Mouse (Mus musculus) embryonic facial prominence, embryonic 14.5 days (tissue): ENCODE results near the gene Slc35e4. TPM values are rescaled to one million over a fixed set of nuclear protein-coding genes. Genes with fewer than 3 reads are reported as not detected.
"Not testable (repeated sequence)": the region's sequence is repeated elsewhere in the genome, so short reads cannot be mapped to it uniquely, and the experiment has no call there.

Source experiments
- ATAC-seq: fragments of 200-750 bp; cut with Nextera tagmentation; 2 replicates; pipeline ENCODE4 v1.8.0; 2017; ENCODE audit warnings: low read depth, moderate number of reproducible peaks, moderate TSS enrichment
- DNase-seq: peaks from one replicate; pipeline ENCODE4 v3.0.0-alpha.2; 2015; ENCODE audit warnings: low spot score
- H3K27ac ChIP-seq: fragments of 300-500 bp; sonication (generic); replicated peaks from 2 replicates; pipeline ENCODE4 v1.5.1; 2014; ENCODE audit warnings: low read depth, mild to moderate bottlenecking, low read length, moderate library complexity
- H3K27me3 ChIP-seq: fragments of 300-500 bp; sonication (generic); replicated peaks from 2 replicates; pipeline ENCODE4 v1.6.1; 2014; ENCODE audit warnings: low read length; ENCODE audit not compliant: control insufficient read depth, insufficient read depth
- H3K36me3 ChIP-seq: fragments of 300-500 bp; sonication (generic); 2 replicates; pipeline ENCODE4 v1.6.1; 2014; ENCODE audit warnings: low read length, mixed read lengths; ENCODE audit not compliant: control insufficient read depth, insufficient read depth
- H3K4me1 ChIP-seq: fragments of 300-500 bp; sonication (generic); 2 replicates; pipeline ENCODE4 v1.6.1; 2014; ENCODE audit warnings: antibody characterized with exemption, low read length; ENCODE audit not compliant: control insufficient read depth, insufficient read depth
- H3K4me2 ChIP-seq: fragments of 300-500 bp; sonication (generic); 2 replicates; pipeline ENCODE4 v1.6.1; 2014; ENCODE audit warnings: low read depth, mild to moderate bottlenecking, low read length, moderate library complexity, mixed read lengths
- H3K4me3 ChIP-seq: fragments of 300-500 bp; sonication (generic); 2 replicates; pipeline ENCODE4 v1.5.1; 2014; ENCODE audit warnings: low read depth, mild to moderate bottlenecking, low read length
- H3K9ac ChIP-seq: fragments of 300-500 bp; sonication (generic); 2 replicates; pipeline ENCODE4 v1.6.1; 2014; ENCODE audit warnings: low read depth, mild to moderate bottlenecking, low read length, moderate library complexity, mixed read lengths
- H3K9me3 ChIP-seq: fragments of 300-500 bp; sonication (generic); 2 replicates; pipeline ENCODE4 v1.6.1; 2016; ENCODE audit warnings: low read length; ENCODE audit not compliant: control insufficient read depth
- WGBS: fragments of 180-500 bp; shearing (Covaris S2); extraction: QIAGEN DNeasy Blood & Tissue Kit; methylation state at CpG from one replicate; pipeline ENCODE4 v1.1.7; 2014; 5-methylcytosine and 5-hydroxymethylcytosine counted together
- polyA plus RNA-seq: library from polyadenylated mRNA; unstranded; fragments of >200 nt; fragmentation: Nextera tagmentation; extraction: Ambion mirVana; gene quantifications from 2 replicates; pipeline ENCODE4 v1.2.1, GENCODE M21; 2014

Slc35e4 gene
- polyA plus RNA-seq, 1 experiment from 2014 or later: 6.4 TPM

DNA sequence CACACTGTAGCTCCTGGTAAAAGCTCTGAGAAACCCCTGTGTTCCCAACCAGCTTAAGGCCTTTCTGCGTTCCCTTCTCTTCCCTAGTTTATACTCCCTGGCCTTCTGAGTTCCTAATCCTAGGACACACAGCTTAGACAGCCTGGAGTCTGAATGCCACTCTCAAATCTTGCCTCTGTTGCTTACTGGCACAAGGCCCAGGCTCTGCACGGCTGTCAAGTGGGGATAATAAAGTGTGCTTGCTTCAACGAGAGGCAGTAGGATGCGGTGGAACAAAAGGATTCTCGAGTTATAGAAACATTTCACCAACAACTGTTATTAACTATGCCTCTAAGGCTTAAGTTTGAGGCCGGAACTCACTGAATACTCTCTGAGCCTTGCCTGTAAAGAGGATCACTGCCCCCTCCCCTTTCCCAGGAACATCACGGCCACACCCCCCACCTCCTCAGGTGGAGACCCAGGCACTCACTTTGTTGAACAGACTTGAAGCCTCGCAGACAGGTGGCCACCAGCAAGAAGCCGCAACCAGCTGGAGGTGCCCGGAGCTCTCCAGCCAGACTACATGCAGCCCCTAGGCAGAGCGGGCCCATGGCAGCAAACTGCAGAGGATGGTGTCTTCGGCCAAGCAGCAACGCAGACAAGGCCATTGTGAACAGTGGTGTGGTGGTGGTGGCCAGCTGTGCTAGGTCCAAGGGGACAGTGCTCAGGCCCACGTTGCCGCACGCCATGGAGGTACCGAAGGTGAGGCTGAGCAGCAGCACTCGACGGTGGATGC lies 2.2 kb downstream of the Slc35e4 start:
- Histone ChIP-seq H3K9ac (peak overlapping the region; percentile 69), H3K4me2 (peak overlapping the region; percentile 69), H3K27ac (no peak overlapping the region), H3K36me3 (peaks cover 5% of the 10 kb centered on the region; the same call in 1 of the 2 replicates), H3K9me3 (no peaks in the 10 kb centered on the region), H3K4me3 (peak overlapping the region; percentile 60), H3K4me1 (peaks cover 20% of the 10 kb centered on the region), H3K27me3 (no peaks in the 10 kb centered on the region)
- WGBS: 18% methylated on average over 19 of the region's 19 CpGs
- ATAC-seq: no peak
- DNase-seq: peak; percentile 82

DNA sequence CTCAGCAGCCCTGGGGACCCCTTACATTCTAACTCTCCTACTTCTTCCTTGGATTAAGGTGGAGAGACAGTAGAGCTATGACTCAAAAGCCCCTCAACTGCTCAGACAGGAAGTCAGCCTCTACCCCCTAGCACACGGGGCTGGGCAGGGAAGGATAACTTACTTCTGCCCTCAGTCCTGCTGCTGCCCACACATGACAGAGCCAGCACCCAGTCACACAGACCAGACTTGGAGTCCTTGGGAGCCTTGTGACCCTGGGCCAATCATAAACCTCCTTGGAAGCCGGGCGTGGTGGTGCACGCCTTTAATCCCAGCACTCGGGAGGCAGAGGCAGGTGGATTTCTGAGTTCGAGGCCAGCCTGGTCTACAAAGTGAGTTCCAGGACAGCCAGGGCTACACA lies 3.0 kb downstream of the Slc35e4 start:
- not testable (repeated sequence) for DNase-seq, H3K27ac ChIP-seq, H3K4me3 ChIP-seq, H3K9me3 ChIP-seq, H3K36me3 ChIP-seq, ATAC-seq, H3K27me3 ChIP-seq
- Histone ChIP-seq H3K4me2 (peak overlapping the region; percentile 30; the same call in 1 of the 2 replicates), H3K9ac (0 out of 2 replicates have a peak overlapping the region, but pooled peaks have one; percentile 30), H3K4me1 (peaks cover 20% of the 10 kb centered on the region)
- WGBS: 88% methylated on average over 6 of the region's 6 CpGs

DNA sequence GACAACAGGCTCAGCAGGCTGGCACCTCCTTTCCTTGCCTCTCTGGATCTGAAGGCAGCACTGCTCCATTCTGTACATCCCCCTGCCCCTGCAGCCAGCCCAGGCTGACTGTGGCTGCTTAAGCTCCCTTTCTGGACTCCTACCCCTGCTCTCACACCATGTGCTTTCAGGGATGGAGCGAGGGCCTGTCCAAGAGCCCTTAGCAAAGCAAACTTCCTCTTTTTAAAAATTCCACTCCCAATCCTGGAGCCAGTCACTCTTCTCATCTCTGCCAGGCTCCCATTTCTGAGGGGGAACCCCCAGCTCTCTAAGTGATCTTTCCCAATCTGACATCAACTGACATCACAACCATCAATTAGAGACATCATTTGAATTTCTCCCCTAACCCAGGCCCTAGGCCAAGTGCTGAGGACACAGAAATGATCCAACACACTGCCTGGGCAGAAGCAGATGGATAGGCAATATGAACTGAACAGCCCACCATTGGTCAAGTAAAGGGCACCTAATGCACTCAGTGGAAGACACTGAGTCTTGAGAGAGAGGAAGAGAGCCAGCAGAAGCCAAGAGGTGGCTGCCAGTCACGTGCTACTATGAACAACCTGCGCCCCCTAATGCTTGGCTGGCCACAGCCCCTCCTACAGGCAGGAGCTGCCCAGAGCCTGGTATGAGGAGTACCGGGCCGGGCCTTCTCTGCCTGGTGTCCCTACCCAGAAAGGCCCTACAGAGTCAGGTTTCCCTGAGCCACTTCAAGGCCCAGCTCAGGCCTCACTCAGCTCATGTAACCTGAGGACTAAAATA lies 3.8 kb downstream of the Slc35e4 start:
- 0 out of 2 replicates have a peak overlapping the region, but pooled peaks have one; percentile 30 for H3K9ac ChIP-seq
- no peak overlapping the region for H3K4me3 ChIP-seq
- H3K27ac ChIP-seq: no peak overlapping the region
- ATAC-seq (no peak), DNase-seq (no peak)
- H3K36me3 ChIP-seq: peaks cover 7% of the 10 kb centered on the region; the same call in 1 of the 2 replicates
- no peaks in the 10 kb centered on the region for H3K9me3 ChIP-seq
- no peaks in the 10 kb centered on the region for H3K27me3 ChIP-seq
- H3K4me1 ChIP-seq: peaks cover 20% of the 10 kb centered on the region
- H3K4me2 ChIP-seq: peak overlapping the region; percentile 30
- 63% methylated on average over 5 of the region's 5 CpGs for WGBS

DNA sequence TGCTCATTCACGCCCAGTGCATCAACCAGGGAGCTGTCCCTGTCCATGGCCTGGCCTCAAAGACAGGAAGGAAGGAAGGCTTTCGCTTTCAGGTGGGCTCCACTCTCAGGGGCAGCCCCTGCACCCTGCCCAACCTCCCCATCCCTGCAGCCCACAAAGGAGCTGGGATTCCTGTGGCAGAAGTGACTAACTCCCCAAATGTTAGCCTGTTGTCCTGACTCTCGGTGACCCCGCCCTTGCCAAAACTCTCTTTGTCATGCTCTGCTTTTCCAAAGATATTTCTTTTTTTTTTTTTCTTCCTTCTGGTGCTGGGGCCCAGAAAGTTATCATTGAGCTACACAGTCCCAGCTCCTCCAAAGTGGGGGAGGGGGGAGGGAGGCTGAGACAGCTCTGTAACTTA lies 5.2 kb downstream of the Slc35e4 start:
- 88% methylated on average over 4 of the region's 4 CpGs for WGBS
- ATAC-seq: no peak
- H3K27me3 ChIP-seq: no peaks in the 10 kb centered on the region

DNA sequence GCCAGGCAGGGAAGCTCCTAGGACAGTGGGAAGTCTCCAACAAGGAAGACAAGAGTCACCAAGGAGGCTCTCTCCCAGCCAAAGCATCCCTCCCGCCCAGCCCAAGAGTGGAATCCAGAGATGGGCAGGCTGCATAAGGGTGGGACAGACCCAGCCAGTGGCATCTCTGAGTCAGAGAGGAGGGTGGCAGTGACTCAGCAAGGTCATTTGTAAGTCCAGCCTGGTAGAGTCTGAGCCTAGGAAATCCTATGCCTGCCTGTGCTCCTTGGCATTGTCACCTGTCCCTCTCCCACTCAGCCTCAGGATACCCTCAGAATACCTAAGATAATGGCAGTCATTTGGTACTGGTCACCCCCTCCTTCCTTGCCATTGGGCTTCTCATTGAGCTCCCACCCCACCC lies 9.0 kb downstream of the Slc35e4 start:
- ATAC-seq (no peak), DNase-seq (no peak)
- peaks cover 7% of the 10 kb centered on the region; the same call in 1 of the 2 replicates for H3K36me3 ChIP-seq
- H3K4me1 ChIP-seq: no peaks in the 10 kb centered on the region
- H3K4me3 ChIP-seq: no peak overlapping the region
- no peak overlapping the region for H3K9ac ChIP-seq
- WGBS: 100% methylated on average over 1 of the region's 1 CpGs
- no peak overlapping the region for H3K4me2 ChIP-seq
- H3K27me3 ChIP-seq: no peaks in the 10 kb centered on the region
- no peaks in the 10 kb centered on the region for H3K9me3 ChIP-seq
- no peak overlapping the region for H3K27ac ChIP-seq

More for the DNA sequence above, 5.2 kb downstream of the Slc35e4 start:
- no peaks in the 10 kb centered on the region for H3K9me3 ChIP-seq
- peaks cover 7% of the 10 kb centered on the region; the same call in 1 of the 2 replicates for H3K36me3 ChIP-seq
- no peak overlapping the region for H3K27ac ChIP-seq
- H3K4me1 ChIP-seq: peaks cover 20% of the 10 kb centered on the region
- no peak for DNase-seq
- no peak overlapping the region for H3K4me2 ChIP-seq
- H3K4me3 ChIP-seq: no peak overlapping the region
- no peak overlapping the region for H3K9ac ChIP-seq

DNA sequence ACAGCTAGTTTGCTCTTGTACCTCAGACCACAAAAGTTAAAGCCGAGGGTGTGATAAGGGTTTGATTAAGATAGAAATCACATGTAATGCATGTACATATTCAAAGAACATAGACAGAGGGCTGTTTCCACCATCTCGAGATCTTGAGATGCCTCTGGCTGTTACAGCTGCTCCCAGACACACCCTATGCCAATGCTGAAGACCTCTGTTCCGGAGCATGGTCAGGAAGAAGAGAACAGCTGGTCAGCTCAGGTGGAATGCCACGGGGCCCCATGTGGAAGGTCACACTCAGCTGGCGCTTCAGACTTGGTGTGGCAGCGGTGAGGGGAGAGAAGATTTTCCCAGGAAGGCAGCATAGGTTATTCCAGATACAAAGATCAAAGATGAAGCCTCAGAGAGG lies 9.8 kb downstream of the Slc35e4 start:
- Histone ChIP-seq H3K27ac (no peak overlapping the region), H3K36me3 (peaks cover 7% of the 10 kb centered on the region; the same call in 1 of the 2 replicates), H3K9ac (no peak overlapping the region), H3K27me3 (no peaks in the 10 kb centered on the region), H3K4me1 (no peaks in the 10 kb centered on the region), H3K4me3 (no peak overlapping the region), H3K4me2 (no peak overlapping the region), H3K9me3 (no peaks in the 10 kb centered on the region)
- WGBS: 76% methylated on average over 6 of the region's 6 CpGs
- DNase-seq (no peak), ATAC-seq (no peak)

DNA sequence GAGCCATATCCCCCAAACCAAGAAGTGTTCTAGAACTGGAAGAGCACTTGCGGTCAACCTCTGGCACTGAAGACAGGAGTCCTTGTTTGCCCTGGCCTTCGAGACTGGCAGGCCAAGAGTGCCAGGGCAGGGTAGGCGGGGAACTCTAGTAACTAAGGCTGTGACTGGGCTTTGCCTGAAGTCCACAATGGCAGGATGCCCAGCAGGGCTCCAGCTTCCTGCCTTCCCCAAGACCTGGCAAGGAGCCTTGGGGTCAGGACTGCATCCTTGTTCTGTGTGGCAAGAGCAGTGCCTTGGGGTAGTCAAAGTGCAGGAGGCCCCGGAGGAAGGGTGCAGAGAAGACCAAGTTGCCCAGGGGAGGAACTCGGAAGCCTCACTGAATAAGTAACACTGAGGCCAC lies 11.4 kb downstream of the Slc35e4 start:
- H3K4me2 ChIP-seq: no peak overlapping the region
- H3K27me3 ChIP-seq: no peaks in the 10 kb centered on the region
- peak; percentile 47 for DNase-seq
- H3K27ac ChIP-seq: no peak overlapping the region
- H3K36me3 ChIP-seq: peaks cover 7% of the 10 kb centered on the region; the same call in 1 of the 2 replicates
- no peak overlapping the region for H3K4me3 ChIP-seq
- 80% methylated on average over 5 of the region's 5 CpGs for WGBS
- H3K4me1 ChIP-seq: no peaks in the 10 kb centered on the region
- H3K9me3 ChIP-seq: no peaks in the 10 kb centered on the region
- H3K9ac ChIP-seq: no peak overlapping the region
- ATAC-seq: no peak

DNA sequence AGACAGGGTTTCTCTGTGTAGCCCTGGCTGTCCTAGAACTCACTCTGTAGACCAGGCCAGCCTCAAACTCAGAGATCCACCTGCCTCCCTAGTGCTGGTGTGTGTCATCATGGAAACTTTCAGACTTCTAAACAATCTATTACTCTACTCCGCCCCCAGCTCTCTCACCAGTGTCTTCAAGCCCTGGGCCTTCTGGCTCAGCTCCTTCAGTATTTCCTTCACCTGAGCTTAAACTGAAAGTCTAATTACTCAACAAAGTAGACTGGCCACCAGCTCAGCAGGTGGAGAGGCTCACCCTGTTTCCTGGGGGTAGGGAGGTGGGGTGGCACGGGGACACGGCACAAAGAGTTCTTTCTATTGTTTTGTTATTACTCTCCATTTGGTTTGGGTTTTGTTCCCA lies 11.9 kb downstream of the Slc35e4 start:
- no peak overlapping the region for H3K4me3 ChIP-seq
- no peak overlapping the region for H3K4me2 ChIP-seq
- peaks cover 5% of the 10 kb centered on the region for H3K36me3 ChIP-seq
- ATAC-seq (no peak), DNase-seq (no peak)
- no peaks in the 10 kb centered on the region for H3K9me3 ChIP-seq
- no peak overlapping the region for H3K27ac ChIP-seq
- WGBS: 85% methylated on average over 3 of the region's 3 CpGs
- no peaks in the 10 kb centered on the region for H3K4me1 ChIP-seq
- H3K27me3 ChIP-seq: no peaks in the 10 kb centered on the region
- no peak overlapping the region for H3K9ac ChIP-seq
